Mouse (Mus musculus) common myeloid progenitor, adult 5-6 weeks (primary cell): ENCODE data around the gene Hist1h2ap. TPM values are rescaled to one million over a fixed set of nuclear protein-coding genes. Genes with fewer than 3 reads are reported as not detected.
"Not testable (repeated sequence)": the region's sequence is repeated elsewhere in the genome, so short reads cannot be mapped to it uniquely, and the experiment has no call there.

ENCODE experiments used
- ATAC-seq: replicated peaks from 2 replicates; pipeline ENCODE4 v1.8.0; 2016; ENCODE audit warnings: low read depth, mild to moderate bottlenecking, moderate TSS enrichment, inconsistent platforms; ENCODE audit not compliant: poor library complexity, severe bottlenecking
- total RNA-seq: library from RNA; stranded (forward); fragments of 200-1000, 187-1606 nt; gene quantifications from 2 replicates; pipeline ENCODE4 v1.2.3, GENCODE M21; 2017

Gene Hist1h2ap
- total RNA-seq = 1,879 and 2,229 TPM in 2 replicates

DNA sequence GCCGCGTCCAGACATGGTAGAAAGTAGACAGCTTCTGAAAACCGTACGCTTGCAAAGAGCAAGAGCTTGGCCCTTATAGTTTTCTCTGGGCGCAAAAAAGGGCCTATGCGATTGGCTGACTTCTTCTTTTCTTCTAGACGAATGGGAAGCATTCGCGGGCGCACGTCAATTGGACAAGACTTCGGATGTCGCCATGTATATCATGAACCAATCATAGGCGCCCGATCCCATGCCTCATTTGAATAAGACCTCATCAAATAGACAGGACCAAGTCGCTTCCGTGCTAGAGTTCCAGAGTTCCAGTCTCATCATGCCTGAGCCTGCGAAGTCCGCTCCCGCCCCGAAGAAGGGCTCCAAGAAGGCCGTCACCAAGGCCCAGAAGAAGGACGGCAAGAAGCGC lies at the start of gene Hist1h2ap, which contains the start of gene Hist1h2br:
TSS of gene Hist1h2ap (minus strand) at position 47 of the 400 bp plus-strand sequence.
TSS of gene Hist1h2br (plus strand) at position 283 of the 400 bp plus-strand sequence.
- peak; percentile 71 for ATAC-seq

GRCm38 (mm10) chr13:21882760-21883405 lies 49.6 kb upstream of the Hist1h2ap start:
- peak; percentile 64 for ATAC-seq

- peak; percentile 46 for ATAC-seq
These were observed 48.8 kb upstream of the Hist1h2ap start for GRCm38 (mm10) chr13:21881878-21882669.

DNA sequence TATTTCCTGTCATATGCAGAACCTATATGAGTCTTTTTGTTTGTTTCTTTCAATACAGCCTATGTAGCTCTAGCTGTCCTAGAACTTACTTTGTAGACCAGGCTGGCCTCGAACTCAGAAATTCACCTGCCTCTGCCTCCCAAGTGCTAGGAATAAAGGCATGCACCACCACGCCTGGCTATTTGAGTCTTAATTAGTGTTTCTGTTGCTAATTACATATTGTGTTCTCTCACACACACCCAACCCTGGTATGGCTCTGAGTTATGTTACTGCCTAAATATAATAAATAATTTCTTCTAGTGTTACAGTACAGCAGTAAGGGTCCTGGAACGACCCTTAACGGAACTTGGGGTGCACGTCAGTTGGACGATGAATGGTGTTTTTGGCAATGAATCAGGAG lies 47.4 kb upstream of the Hist1h2ap start:
- no peak for ATAC-seq

GRCm38 (mm10) chr13:21865503-21865902 lies 32.2 kb upstream of the Hist1h2ap start:
- ATAC-seq = not testable (repeated sequence)

DNA sequence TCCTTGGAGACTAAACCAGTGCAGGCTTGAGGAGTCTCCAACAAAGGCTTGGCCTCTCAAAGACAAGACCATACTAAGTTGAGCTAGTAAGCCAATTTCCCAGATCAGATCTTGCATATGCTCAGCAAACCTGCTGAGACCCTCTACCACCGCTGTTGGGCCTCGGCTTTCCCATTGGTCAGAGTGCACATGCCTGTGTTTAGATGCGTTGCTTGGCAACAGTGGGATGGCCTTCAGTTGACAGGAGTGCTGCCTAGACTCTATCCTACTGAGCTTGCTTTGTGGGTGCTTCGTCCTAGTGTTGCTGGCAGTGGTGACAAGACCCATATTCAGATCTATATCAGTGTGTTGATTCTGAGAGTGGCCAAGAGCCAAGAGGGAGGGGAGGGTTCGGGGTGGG lies 28.3 kb upstream of the Hist1h2ap start:
- ATAC-seq = no peak

GRCm38 (mm10) chr13:21855698-21856162 lies 22.4 kb upstream of the Hist1h2ap start:
- ATAC-seq = 0 out of 2 replicates have a peak, but pooled peaks have one; percentile 19

GRCm38 (mm10) chr13:21855146-21855545 lies 21.8 kb upstream of the Hist1h2ap start:
- ATAC-seq = no peak; the same call in 1 of the 2 replicates

DNA sequence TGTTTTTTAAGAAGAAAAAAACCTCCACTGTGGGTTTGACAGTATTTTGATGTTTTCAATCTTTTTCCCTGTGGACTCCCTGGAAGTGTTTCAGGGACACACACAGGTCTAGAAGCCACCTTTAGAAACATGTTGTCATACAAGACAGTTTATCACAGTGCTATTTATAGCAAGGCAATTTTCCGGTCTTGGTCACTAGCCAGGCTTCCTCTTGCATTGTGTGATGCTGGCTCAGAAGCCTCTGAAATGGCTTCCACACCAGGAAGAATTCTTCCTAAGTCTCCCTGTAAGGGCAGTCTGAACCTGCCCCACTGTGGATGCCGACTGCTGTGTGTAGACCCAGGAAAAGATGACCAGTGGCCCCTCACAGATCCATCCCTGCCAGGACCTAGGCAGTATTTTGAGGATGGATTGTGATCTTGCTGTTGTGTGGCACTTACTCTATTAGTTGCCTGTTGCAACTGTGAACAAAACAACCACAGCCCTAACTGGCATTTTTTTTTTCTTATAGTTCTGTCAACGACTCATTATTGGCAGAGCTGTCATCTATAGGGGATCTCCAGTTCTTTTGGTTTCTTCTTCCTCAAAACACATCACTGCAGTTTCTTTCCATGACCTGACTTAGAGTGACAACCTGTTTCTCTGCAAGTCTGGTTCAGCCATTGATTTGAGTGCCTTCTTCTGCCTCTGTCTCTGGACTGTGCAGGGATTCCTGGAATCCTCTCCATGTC lies 19.1 kb upstream of the Hist1h2ap start:
- peak; percentile 67 for ATAC-seq

- ATAC-seq = not testable (repeated sequence)
These were observed 17.4 kb upstream of the Hist1h2ap start for GRCm38 (mm10) chr13:21850696-21851095.

DNA sequence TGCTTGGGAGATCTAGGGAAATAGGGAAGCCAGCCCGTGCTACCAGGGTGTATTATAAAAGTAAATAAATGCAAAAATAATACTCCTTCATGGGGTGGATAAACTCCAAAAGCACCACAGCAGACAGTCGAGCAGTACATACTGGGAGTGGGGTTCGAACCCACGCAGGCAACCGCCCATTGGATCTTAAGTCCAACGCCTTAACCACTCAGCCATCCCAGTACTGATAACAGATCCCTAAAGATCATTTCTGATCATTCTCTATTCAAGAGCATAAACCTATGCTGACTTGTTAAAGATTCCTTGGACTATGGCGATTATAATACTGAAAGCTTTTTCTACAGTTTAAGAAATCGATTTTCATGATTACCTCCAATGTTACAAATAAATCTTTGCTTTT lies 14.6 kb upstream of the Hist1h2ap start:
- ATAC-seq = no peak

GRCm38 (mm10) chr13:21846356-21846755 lies 13.0 kb upstream of the Hist1h2ap start:
- peak; percentile 97 for ATAC-seq

GRCm38 (mm10) chr13:21840508-21840907 lies 7.2 kb upstream of the Hist1h2ap start:
- ATAC-seq = peak; percentile 94

DNA sequence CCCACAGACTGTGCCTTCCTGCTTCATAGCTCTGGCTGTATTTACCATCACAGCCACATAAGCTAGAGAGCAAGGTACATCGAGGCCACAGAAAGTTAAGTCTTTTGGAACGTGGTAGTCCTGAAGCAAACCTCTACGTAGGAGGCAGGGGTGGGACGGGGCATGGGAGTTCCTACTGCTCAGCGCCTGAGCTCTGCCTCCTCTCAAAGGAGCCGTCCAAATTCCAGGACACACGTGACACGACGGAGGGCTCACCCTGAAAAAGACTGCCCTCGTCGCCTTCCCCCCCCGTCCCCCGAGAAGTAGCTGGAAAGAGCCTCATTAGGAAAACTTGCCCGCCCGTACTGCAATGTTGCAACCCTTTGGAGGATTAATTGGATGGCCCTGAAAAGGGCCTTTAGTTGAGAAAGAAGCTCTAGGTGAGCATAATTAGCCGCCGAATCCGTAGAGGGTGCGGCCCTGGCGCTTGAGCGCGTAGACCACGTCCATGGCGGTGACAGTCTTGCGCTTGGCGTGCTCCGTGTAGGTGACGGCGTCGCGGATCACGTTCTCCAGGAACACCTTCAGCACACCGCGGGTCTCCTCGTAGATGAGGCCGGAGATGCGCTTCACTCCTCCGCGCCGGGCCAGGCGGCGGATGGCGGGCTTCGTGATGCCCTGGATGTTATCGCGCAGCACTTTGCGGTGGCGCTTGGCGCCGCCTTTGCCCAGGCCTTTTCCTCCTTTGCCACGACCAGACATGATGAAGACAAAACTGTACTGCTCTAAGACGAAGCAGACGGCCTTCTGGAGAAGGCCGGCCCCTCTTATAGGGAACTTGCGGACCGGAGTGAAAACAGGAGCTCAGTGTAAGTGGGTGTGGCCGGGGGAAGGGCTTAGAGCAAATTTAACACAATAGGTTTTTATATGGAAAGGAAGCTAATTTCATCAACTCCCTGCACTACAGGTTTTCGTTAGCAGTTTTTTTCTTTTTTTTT lies 1.6 kb downstream of the Hist1h2ap start, which contains the start of gene Hist1h4n:
TSS of gene Hist1h4n (minus strand) at position 779 of the 977 bp plus-strand sequence.
- ATAC-seq = peak; percentile 55

GRCm38 (mm10) chr13:21830344-21830743 lies 3.0 kb downstream of the Hist1h2ap start:
- no peak for ATAC-seq

DNA sequence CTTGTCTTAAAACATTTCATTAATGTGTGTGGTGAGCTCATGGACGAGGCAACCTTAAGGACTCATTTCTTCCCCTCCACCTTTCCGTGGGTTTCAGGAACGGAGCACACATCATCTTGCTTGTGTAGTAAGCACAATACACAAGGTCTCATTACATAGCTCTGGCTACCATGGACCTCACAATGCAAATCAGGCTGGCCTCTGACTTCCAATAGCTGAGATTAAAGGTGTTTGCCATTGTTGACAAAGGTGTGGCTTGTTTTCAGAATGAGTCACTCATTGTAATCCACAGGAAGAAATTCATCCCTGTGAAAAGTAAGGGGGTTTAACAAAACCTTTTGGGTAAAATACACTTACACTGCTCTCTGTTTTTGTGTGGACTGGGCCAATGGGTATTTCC lies 4.8 kb downstream of the Hist1h2ap start:
- no peak for ATAC-seq

DNA sequence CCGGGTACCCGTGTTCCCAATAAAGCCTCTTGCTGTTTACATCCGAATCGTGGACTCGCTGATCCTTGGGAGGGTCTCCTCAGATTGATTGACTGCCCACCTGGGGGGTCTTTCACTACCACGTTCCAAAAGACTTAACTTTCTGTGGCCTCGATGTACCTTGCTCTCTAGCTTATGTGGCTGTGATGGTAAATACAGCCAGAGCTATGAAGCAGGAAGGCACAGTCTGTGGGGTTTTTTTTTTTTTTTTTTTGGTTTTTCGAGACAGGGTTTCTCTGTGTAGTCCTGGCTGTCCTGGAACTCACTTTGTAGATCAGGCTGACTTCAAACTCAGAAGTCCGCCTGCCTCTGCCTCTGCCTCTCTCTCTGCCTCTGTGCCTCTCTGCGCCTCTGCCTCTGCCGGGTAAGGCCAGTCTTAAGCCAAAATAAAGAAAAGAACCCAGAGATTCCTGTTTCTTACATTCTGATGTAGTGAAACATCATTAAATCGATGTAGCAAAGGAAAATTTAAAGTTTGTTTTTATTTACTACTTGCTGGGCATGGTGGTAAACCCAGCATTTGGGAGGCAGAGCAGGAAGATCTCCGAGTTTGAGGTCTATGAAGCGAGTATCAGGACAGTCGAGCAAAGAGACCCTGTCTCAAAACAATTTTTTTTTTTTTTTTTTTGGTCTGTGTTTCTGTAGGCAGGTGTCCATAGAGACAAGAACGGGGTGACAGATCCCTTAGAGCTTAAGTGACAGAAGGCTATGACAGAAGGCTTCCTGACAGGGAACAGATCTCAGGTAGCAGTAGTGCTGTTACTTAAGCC lies 13.0 kb downstream of the Hist1h2ap start:
- peak; percentile 76 for ATAC-seq

DNA sequence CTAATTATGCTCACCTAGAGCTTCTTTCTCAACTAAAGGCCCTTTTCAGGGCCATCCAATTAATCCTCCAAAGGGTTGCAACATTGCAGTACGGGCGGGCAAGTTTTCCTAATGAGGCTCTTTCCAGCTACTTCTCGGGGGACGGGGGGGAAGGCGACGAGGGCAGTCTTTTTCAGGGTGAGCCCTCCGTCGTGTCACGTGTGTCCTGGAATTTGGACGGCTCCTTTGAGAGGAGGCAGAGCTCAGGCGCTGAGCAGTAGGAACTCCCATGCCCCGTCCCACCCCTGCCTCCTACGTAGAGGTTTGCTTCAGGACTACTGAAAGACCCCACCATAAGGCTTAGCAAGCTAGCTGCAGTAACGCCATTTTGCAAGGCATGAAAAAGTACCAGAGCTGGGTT lies 21.2 kb downstream of the Hist1h2ap start:
- peak; percentile 36 for ATAC-seq
